Mouse (Mus musculus) erythroblast, embryonic 14.5 days (primary cell): Measurements from ENCODE around the gene Adarb1. TPM values are rescaled to one million over a fixed set of nuclear protein-coding genes. Genes with fewer than 3 reads are reported as not detected.
A peak's percentile ranks its signal among the peaks of the same experiment; 100 is the strongest.

Source experiments
- H3K27me3 ChIP-seq: 2 replicates; pipeline ENCODE4 v1.6.1; 2012; ENCODE audit warnings: inconsistent platforms; ENCODE audit not compliant: control insufficient read depth
- H3K36me3 ChIP-seq: 2 replicates; pipeline ENCODE4 v1.6.1; 2012; ENCODE audit warnings: mild to moderate bottlenecking, inconsistent platforms; ENCODE audit not compliant: control insufficient read depth
- H3K4me1 ChIP-seq: 2 replicates; pipeline ENCODE4 v1.6.1; 2012; ENCODE audit warnings: inconsistent platforms; ENCODE audit not compliant: control insufficient read depth
- H3K4me3 ChIP-seq: replicated peaks from 2 replicates; pipeline ENCODE3; 2012; ENCODE audit warnings: moderate library complexity, mild to moderate bottlenecking, inconsistent platforms
- H3K9me3 ChIP-seq: 2 replicates; pipeline ENCODE4 v1.6.1; 2012; ENCODE audit warnings: low read length, inconsistent platforms, mixed read lengths; ENCODE audit not compliant: control insufficient read depth
- GATA1 ChIP-seq: IDR thresholded peaks from 2 replicates; pipeline ENCODE4 v1.6.1; 2012; ENCODE audit warnings: low read length, inconsistent platforms, mixed read lengths
- TAL1 ChIP-seq: IDR thresholded peaks from 3 replicates; pipeline ENCODE4 v1.6.1; 2012; ENCODE audit warnings: low read length, inconsistent platforms, mixed read lengths
- polyA plus RNA-seq: library from polyadenylated mRNA; stranded (reverse); fragments of >175 nt; gene quantifications from 2 replicates; pipeline ENCODE4 v1.2.3, GENCODE M21; 2012

The Adarb1 gene
- not detected in 2 replicates for polyA plus RNA-seq

GRCm38 (mm10) chr10:77418138-77418537 is at the start of gene Adarb1:
Gene Adarb1, minus strand, starts transcription at chr10:77418270.
- Histone ChIP-seq H3K4me1 (peaks cover 20% of the 10 kb centered on the region), H3K27me3 (peaks cover 50% of the 10 kb centered on the region), H3K4me3 (peak within 1 kb of the TSS; percentile 67), H3K9me3 (no peaks in the 10 kb centered on the region), H3K36me3 (no peaks in the 10 kb centered on the region)
- TF ChIP-seq TAL1 (no peak), GATA1 (no peak)

GRCm38 (mm10) chr10:77467407-77467806 is 49.3 kb upstream of the Adarb1 start:
- Histone ChIP-seq H3K27me3 (no peaks in the 10 kb centered on the region), H3K4me1 (peaks cover 2% of the 10 kb centered on the region)
- TF ChIP-seq TAL1 (no peak), GATA1 (no peak)

GRCm38 (mm10) chr10:77465902-77466301 is 47.8 kb upstream of the Adarb1 start:
- H3K4me3 ChIP-seq = no peak overlapping the region
- peaks cover 2% of the 10 kb centered on the region for H3K4me1 ChIP-seq
- no peaks in the 10 kb centered on the region for H3K27me3 ChIP-seq
- H3K36me3 ChIP-seq = no peaks in the 10 kb centered on the region
- no peak for TF ChIP-seq TAL1
- no peak for TF ChIP-seq GATA1
- H3K9me3 ChIP-seq = no peaks in the 10 kb centered on the region

More at GRCm38 (mm10) chr10:77467407-77467806, 49.3 kb upstream of the Adarb1 start:
- Histone ChIP-seq H3K36me3 (no peaks in the 10 kb centered on the region), H3K4me3 (no peak overlapping the region), H3K9me3 (no peaks in the 10 kb centered on the region)

GRCm38 (mm10) chr10:77464181-77464936 is 46.3 kb upstream of the Adarb1 start:
- Histone ChIP-seq H3K4me1 (peaks cover 2% of the 10 kb centered on the region), H3K9me3 (no peaks in the 10 kb centered on the region), H3K4me3 (no peak overlapping the region), H3K27me3 (no peaks in the 10 kb centered on the region), H3K36me3 (no peaks in the 10 kb centered on the region)
- TF ChIP-seq GATA1 = no peak
- TF ChIP-seq TAL1 = no peak

GRCm38 (mm10) chr10:77461161-77461560 is 43.1 kb upstream of the Adarb1 start:
- Histone ChIP-seq H3K4me3 (no peak overlapping the region), H3K36me3 (no peaks in the 10 kb centered on the region), H3K9me3 (no peaks in the 10 kb centered on the region), H3K27me3 (no peaks in the 10 kb centered on the region), H3K4me1 (peaks cover 2% of the 10 kb centered on the region)
- TF ChIP-seq GATA1 = no peak
- TF ChIP-seq TAL1 = no peak

GRCm38 (mm10) chr10:77457701-77458100 is 39.6 kb upstream of the Adarb1 start:
- H3K36me3 ChIP-seq = no peaks in the 10 kb centered on the region
- H3K4me1 ChIP-seq = no peaks in the 10 kb centered on the region
- H3K9me3 ChIP-seq = no peaks in the 10 kb centered on the region
- TF ChIP-seq TAL1 = no peak
- TF ChIP-seq GATA1 = no peak
- H3K27me3 ChIP-seq = no peaks in the 10 kb centered on the region
- H3K4me3 ChIP-seq = no peak overlapping the region

GRCm38 (mm10) chr10:77456507-77456906 is 38.4 kb upstream of the Adarb1 start:
- H3K9me3 ChIP-seq = no peaks in the 10 kb centered on the region
- no peaks in the 10 kb centered on the region for H3K4me1 ChIP-seq

GRCm38 (mm10) chr10:77455251-77456010 is 37.4 kb upstream of the Adarb1 start:
- no peaks in the 10 kb centered on the region for H3K36me3 ChIP-seq
- H3K27me3 ChIP-seq = peaks cover 2% of the 10 kb centered on the region; the same call in 1 of the 2 replicates
- H3K4me1 ChIP-seq = no peaks in the 10 kb centered on the region
- H3K4me3 ChIP-seq = no peak overlapping the region
- no peaks in the 10 kb centered on the region for H3K9me3 ChIP-seq
- no peak for TF ChIP-seq GATA1
- TF ChIP-seq TAL1 = no peak

More at GRCm38 (mm10) chr10:77456507-77456906, 38.4 kb upstream of the Adarb1 start:
- H3K4me3 ChIP-seq = no peak overlapping the region
- TF ChIP-seq TAL1 = no peak
- TF ChIP-seq GATA1 = no peak
- H3K36me3 ChIP-seq = no peaks in the 10 kb centered on the region
- no peaks in the 10 kb centered on the region for H3K27me3 ChIP-seq

GRCm38 (mm10) chr10:77454795-77455194 is 36.7 kb upstream of the Adarb1 start:
- Histone ChIP-seq H3K27me3 (peaks cover 7% of the 10 kb centered on the region), H3K4me1 (no peaks in the 10 kb centered on the region)

More at GRCm38 (mm10) chr10:77454795-77455194, 36.7 kb upstream of the Adarb1 start:
- TF ChIP-seq TAL1 (no peak), GATA1 (no peak)
- Histone ChIP-seq H3K36me3 (no peaks in the 10 kb centered on the region), H3K9me3 (no peaks in the 10 kb centered on the region), H3K4me3 (no peak overlapping the region)
